Mouse (Mus musculus): Measurements from ENCODE around the gene Prrt1. TPM values are rescaled to one million over a fixed set of nuclear protein-coding genes. Genes with fewer than 3 reads are reported as not detected.

Prrt1 gene
- total RNA-seq, 2 experiments from 2014 or later = 0.34 to 0.76 TPM

DNA sequence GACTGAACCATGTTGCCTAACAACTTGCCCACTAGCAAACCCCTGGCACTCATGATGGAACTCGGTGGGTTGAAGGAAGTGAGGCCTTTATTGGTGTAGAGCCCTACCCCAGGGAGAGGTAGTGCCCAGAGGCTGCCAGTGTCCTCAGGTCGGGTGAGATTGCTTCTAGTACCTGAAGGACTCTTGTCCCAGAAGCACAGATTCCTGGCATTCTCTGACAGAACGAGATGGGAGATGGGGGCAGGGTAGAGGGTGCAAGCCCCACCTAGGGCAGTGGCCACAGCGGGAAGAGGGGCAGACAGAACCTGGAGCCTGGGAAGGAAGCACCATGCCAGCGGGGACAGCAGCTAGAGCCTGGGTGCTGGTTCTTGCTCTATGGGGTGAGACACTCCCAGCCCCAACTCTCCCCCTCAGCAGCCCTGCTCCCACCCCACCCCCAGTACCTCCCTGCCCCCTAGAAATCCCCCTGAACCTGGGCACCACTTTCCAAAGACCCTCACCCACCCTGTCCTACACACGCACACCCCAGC is 31.7 kb upstream of the Prrt1 start, which contains the start of gene Ager:
TSS of gene Ager (plus strand) at position 297 of the 530 bp plus-strand sequence.
- no peak for DNase-seq (ENCODE audit: low spot score in 2 of 2)

- no peak for DNase-seq (ENCODE audit: low spot score in 2 of 2)
Measured at GRCm38 (mm10) chr17:34599891-34600290, 29.4 kb upstream of the Prrt1 start.

- no peak for DNase-seq (ENCODE audit: low spot score in 2 of 2)
Measured at GRCm38 (mm10) chr17:34601796-34602195, 27.5 kb upstream of the Prrt1 start.

GRCm38 (mm10) chr17:34603375-34604060 is 25.8 kb upstream of the Prrt1 start, which contains the start of gene Rnf5:
Gene Rnf5, minus strand, starts transcription at chr17:34603690.
- peak; percentile 91 to 99 for DNase-seq (ENCODE audit: low spot score in 2 of 2)

DNA sequence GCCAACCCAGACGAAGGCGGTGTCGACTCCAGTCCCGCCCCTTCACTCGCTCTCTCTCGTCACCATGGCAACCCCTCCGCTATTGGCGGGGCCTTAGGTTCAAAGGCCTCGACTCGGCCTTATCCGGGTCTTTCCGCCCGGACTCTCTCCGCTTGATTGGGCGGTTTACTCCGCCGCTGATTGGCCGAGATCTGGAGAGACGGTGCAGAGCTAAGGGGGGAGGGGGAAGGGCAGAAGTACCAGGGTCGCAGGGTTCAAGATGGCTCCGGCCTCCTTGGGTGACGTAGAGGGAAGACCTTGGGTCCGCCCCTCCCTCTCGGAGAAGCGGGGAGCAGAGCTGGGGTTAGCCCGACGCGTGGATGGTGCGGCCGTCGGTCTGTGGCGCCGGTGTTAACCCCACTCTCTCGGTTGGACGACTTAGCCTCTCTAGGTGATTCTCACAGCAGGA is 25.2 kb upstream of the Prrt1 start, which contains the start of gene Agpat1:
TSS of gene Agpat1 (plus strand) at position 202 of the 448 bp plus-strand sequence.
- DNase-seq (ENCODE audit: low spot score in 2 of 2) = peak; percentile 97 to 99

DNA sequence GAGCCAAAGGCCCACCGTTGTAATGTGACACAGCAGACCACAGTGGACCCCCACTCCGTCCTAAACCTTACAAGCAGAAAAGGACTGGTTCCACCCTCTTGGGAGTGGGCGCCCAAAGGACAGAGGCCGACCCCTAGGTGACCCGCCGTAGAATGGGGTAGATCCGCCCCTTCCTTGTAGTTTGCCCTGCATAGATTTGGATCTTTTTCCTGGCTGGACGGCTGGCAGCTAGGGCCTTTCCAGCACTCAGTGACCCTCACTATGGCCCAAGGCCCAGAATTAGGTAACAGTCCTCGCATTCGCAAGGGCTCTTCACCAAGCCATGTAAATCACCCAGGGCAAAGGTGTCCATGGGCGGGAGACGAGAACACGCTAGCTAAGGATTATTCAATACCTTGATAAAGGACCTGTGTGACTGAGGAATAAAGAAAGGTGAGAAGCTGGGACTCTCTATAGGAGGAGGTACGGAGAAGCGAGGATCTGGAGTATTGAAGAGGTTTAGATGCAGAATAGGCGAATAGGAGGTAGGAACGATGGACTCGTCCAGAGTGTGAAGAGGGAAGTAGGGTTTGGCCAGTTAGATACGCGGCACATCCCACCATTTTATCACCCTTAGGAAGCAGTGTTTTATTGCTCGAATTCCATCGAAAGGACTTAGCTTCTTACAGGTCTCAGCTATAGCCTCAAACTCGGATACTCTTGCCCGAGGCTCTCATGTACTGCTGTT is 24.7 kb upstream of the Prrt1 start:
- DNase-seq (ENCODE audit: low spot score in 2 of 2) = no peak

GRCm38 (mm10) chr17:34605609-34606008 is 23.7 kb upstream of the Prrt1 start:
- DNase-seq (ENCODE audit: low spot score in 2 of 2) = peak; percentile 95 to 97

GRCm38 (mm10) chr17:34606186-34607039 is 22.9 kb upstream of the Prrt1 start:
- DNase-seq (ENCODE audit: low spot score in 2 of 2) = no peak

GRCm38 (mm10) chr17:34607997-34608396 is 21.3 kb upstream of the Prrt1 start:
- DNase-seq (ENCODE audit: low spot score in 2 of 2) = no peak

GRCm38 (mm10) chr17:34611050-34611449 is 18.3 kb upstream of the Prrt1 start:
- no peak for DNase-seq (ENCODE audit: low spot score in 2 of 2)

- no peak for DNase-seq (ENCODE audit: low spot score in 2 of 2)
Measured at GRCm38 (mm10) chr17:34613054-34613645, 16.2 kb upstream of the Prrt1 start.

GRCm38 (mm10) chr17:34613830-34614229 is 15.5 kb upstream of the Prrt1 start:
- no peak for DNase-seq (ENCODE audit: low spot score in 2 of 2)

DNA sequence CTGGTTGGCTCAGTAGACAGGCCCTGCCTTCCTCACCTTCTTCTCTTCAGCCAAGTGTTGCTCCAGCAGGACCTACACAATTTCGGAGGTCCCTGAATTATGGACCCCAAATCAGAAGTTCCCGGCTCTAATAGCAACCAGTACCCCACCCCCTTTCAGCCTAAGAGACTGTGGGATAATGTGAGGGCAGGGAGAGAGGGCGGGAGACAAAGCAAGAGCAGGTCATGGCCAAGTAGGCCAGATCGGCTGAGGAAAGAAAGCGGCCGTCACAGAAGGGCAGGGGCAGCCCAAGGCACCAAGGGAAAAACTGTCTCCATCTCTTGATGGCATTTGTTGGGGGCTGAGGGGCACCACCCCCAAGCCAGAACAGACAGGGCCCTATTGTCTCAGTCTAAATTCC is 13.5 kb upstream of the Prrt1 start, which contains the start of gene Egfl8:
TSS of gene Egfl8 (minus strand) at position 101 of the 400 bp plus-strand sequence.
- DNase-seq (ENCODE audit: low spot score in 2 of 2) = no peak

GRCm38 (mm10) chr17:34618999-34619398 is 10.3 kb upstream of the Prrt1 start:
- no peak for DNase-seq (ENCODE audit: low spot score in 2 of 2)

DNA sequence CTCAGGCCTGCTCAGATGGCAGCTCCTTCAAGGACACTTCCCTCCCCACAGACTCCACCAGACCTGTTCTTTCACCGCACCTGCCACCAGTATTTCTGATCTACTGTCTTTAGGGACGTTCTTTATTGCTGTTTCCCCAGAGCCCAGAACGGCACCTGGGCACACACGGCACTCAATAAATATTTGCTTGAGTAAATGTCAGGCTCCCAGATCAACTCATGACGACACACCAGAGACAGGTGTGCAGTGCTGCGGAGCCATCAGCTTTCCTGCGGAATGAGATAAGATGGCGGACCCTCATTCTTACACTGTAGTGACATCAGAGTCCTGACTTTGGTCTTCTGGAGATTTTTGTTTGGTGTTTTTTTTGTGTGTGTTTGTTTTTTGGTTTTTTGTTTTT is 8.3 kb upstream of the Prrt1 start:
- DNase-seq (ENCODE audit: low spot score in 2 of 2) = no peak

- DNase-seq (ENCODE audit: low spot score in 2 of 2) = no peak
Measured at GRCm38 (mm10) chr17:34623161-34623560, 6.2 kb upstream of the Prrt1 start.

- DNase-seq (ENCODE audit: low spot score in 2 of 2) = no peak
Measured at GRCm38 (mm10) chr17:34624981-34625380, 4.4 kb upstream of the Prrt1 start.

DNA sequence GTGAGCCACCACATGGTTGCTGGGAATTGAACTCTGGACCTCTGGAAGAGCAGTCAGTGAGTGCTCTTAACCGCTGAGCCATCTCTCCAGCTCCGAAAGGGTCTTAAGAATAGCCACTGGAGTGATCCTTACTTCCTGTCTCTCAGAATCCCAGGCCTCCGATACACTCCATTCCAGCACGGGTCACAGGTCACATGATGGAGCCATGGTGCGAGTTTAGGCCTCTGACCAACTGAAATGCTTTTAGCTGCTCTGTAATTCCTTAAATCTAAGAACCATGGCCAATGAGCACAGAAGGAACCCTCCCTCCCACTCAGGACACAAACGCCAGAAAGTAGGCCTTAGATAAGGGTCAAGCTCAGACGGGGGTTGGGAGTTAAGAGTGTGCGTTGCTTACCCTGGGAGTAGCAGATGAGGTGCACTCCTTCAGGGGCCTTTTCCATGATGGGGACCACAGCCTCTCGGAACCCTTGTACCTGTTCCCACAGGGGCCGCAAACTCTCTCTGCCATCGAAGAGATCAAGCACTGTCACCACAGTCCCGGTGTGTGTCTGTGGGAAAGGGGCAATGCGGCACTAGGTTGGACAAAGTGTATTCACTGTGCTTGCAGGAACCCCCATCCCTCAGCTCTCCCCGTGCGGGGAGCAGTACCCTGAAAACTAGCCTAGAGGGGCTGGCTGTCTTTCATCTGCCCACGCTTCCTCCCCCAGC is 3.1 kb upstream of the Prrt1 start:
- no peak for DNase-seq (ENCODE audit: low spot score in 2 of 2)

DNA sequence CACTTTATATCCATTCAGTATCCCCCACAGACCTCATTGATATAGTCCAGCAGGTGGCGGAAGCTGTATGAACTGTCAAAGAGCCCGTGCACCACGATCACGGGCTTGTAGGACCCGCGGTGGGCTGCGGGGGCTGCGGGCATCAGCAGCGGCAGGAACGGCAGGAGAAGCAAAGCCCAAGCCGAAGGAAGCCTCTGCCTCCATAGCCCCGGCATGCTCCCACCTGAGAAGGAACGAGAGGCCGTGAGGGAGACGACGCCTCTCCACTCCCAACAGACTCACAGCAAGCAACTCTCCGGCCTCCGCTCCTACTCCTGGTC is 2.6 kb upstream of the Prrt1 start:
- DNase-seq (ENCODE audit: low spot score in 2 of 2) = no peak
